Mouse (Mus musculus) heart, embryonic 15.5 days (tissue): ENCODE measurements at regions not wholly inside any gene's neighbourhood (a gene's known extent, or its start where the extent isn't known, plus 50 kb on each side); places are given as distances from the start of the nearest gene placed in this dataset.

ENCODE experiments used
- ATAC-seq: fragments of 200-750 bp; cut with Nextera tagmentation; replicated peaks from 2 replicates; pipeline ENCODE4 v1.8.0; 2017; ENCODE audit warnings: low read depth, moderate TSS enrichment; ENCODE audit not compliant: insufficient number of reproducible peaks, insufficient read depth, low FRiP score
- H3K27ac ChIP-seq: fragments of 300-500 bp; sonication (generic); 2 replicates; pipeline ENCODE4 v1.5.1; 2015; ENCODE audit warnings: mild to moderate bottlenecking, inconsistent platforms
- H3K27me3 ChIP-seq: fragments of 300-500 bp; sonication (generic); 2 replicates; pipeline ENCODE4 v1.6.1; 2015; ENCODE audit warnings: inconsistent platforms
- H3K36me3 ChIP-seq: fragments of 300-500 bp; sonication (generic); 2 replicates; pipeline ENCODE4 v1.6.1; 2015; ENCODE audit warnings: mild to moderate bottlenecking, inconsistent platforms
- H3K4me1 ChIP-seq: fragments of 300-500 bp; sonication (generic); replicated peaks from 2 replicates; pipeline ENCODE4 v1.6.1; 2015; ENCODE audit warnings: inconsistent platforms
- H3K4me2 ChIP-seq: fragments of 300-500 bp; sonication (generic); 2 replicates; pipeline ENCODE4 v1.6.1; 2015; ENCODE audit warnings: inconsistent platforms, mild to moderate bottlenecking, moderate library complexity
- H3K4me3 ChIP-seq: fragments of 300-500 bp; sonication (generic); 2 replicates; pipeline ENCODE4 v1.5.1; 2015; ENCODE audit warnings: mild to moderate bottlenecking, inconsistent platforms
- H3K9ac ChIP-seq: fragments of 300-500 bp; sonication (generic); 2 replicates; pipeline ENCODE4 v1.6.1; 2015; ENCODE audit warnings: mild to moderate bottlenecking, inconsistent platforms
- H3K9me3 ChIP-seq: fragments of 300-500 bp; sonication (generic); replicated peaks from 2 replicates; pipeline ENCODE4 v1.6.1; 2016; ENCODE audit warnings: inconsistent platforms
- WGBS: fragments of 180-500 bp; shearing (Covaris S2); methylation state at CpG from one replicate; pipeline ENCODE4 v1.1.7; 2015; ENCODE audit warnings: mixed read lengths; 5-methylcytosine and 5-hydroxymethylcytosine counted together

GRCm38 (mm10) chr5:148715218-148715991 is 162.8 kb upstream of the Ubl3 start:
- Histone ChIP-seq H3K9me3 (no peaks in the 10 kb centered on the region; the same call in 1 of the 2 replicates), H3K27me3 (no peaks in the 10 kb centered on the region), H3K4me3 (no peak overlapping the region), H3K4me1 (no peaks in the 10 kb centered on the region), H3K27ac (no peak overlapping the region), H3K36me3 (no peaks in the 10 kb centered on the region), H3K9ac (no peak overlapping the region), H3K4me2 (no peak overlapping the region)
- 64% methylated on average over 15 of the region's 15 CpGs for WGBS
- ATAC-seq: no peak

DNA sequence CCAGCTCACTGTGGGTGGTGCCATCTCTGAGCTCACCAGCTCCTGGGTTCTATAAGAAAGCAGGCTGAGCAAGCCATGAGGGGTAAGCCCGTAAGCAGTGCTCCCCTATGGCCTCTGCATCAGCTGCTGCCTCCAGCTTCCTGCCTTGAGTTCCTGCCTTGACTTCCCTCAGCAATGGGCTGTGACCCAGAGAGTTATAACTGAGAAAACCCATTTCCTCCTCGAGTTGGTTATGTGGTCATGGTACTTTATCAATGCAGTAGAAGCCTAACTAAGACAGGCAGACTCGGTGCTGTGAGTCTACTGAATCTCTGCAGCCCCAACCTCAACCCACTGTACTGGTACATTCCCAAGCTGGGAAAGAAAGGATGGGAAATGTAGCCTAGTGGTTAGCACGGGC is 162.2 kb upstream of the Ubl3 start:
- H3K9ac ChIP-seq: no peak overlapping the region
- H3K4me1 ChIP-seq: no peaks in the 10 kb centered on the region
- ATAC-seq: no peak
- 73% methylated on average over 4 of the region's 4 CpGs for WGBS
- H3K27me3 ChIP-seq: no peaks in the 10 kb centered on the region
- no peak overlapping the region for H3K4me2 ChIP-seq
- no peaks in the 10 kb centered on the region; the same call in 1 of the 2 replicates for H3K9me3 ChIP-seq
- no peak overlapping the region for H3K27ac ChIP-seq
- H3K4me3 ChIP-seq: no peak overlapping the region
- H3K36me3 ChIP-seq: no peaks in the 10 kb centered on the region

GRCm38 (mm10) chr5:148713796-148714195 is 161.2 kb upstream of the Ubl3 start:
- Histone ChIP-seq H3K36me3 (no peaks in the 10 kb centered on the region), H3K4me2 (no peak overlapping the region), H3K27me3 (no peaks in the 10 kb centered on the region), H3K4me1 (peaks cover 5% of the 10 kb centered on the region), H3K9ac (no peak overlapping the region), H3K27ac (no peak overlapping the region), H3K4me3 (no peak overlapping the region), H3K9me3 (no peaks in the 10 kb centered on the region; the same call in 1 of the 2 replicates)
- ATAC-seq: no peak
- 82% methylated on average over 5 of the region's 5 CpGs for WGBS

- no peak overlapping the region for H3K4me3 ChIP-seq
- peaks cover 13% of the 10 kb centered on the region for H3K4me1 ChIP-seq
- no peaks in the 10 kb centered on the region for H3K36me3 ChIP-seq
- no peak overlapping the region for H3K9ac ChIP-seq
- H3K27me3 ChIP-seq: no peaks in the 10 kb centered on the region
- H3K27ac ChIP-seq: no peak overlapping the region
- ATAC-seq: no peak
- H3K9me3 ChIP-seq: no peaks in the 10 kb centered on the region
- H3K4me2 ChIP-seq: no peak overlapping the region
Measured at GRCm38 (mm10) chr5:148713039-148713438, 160.4 kb upstream of the Ubl3 start.

DNA sequence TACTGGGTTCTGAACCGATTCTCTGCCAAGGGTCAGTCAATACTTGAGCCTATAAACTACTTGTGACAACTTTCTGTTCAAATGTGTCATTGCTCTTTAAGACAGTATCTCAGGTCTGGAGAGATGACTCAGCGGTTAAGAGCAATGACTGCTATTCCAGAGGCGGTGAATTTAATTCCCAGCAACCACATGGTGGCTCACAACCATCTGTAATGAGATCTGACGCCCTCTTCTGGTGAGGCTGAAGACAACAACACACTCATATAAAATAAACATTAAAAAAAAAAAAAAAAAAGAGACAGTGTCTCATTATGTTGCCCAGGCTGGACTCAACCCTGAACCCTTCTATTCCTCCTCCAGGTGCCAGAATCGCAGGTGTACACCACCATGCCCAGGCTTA is 159.0 kb upstream of the Ubl3 start:
- Histone ChIP-seq H3K9me3 (no peaks in the 10 kb centered on the region), H3K4me2 (no peak overlapping the region), H3K36me3 (no peaks in the 10 kb centered on the region), H3K27ac (no peak overlapping the region), H3K9ac (no peak overlapping the region), H3K4me3 (no peak overlapping the region), H3K4me1 (peaks cover 27% of the 10 kb centered on the region), H3K27me3 (no peaks in the 10 kb centered on the region)
- 75% methylated on average over 5 of the region's 5 CpGs for WGBS
- ATAC-seq: no peak

- H3K4me1 ChIP-seq: peaks cover 27% of the 10 kb centered on the region
Measured at GRCm38 (mm10) chr5:148709111-148709771, 156.7 kb upstream of the Ubl3 start.

GRCm38 (mm10) chr5:148708014-148708741 is 155.6 kb upstream of the Ubl3 start:
- peak overlapping the region; percentile 33; the same call in 1 of the 2 replicates for H3K4me2 ChIP-seq

More at GRCm38 (mm10) chr5:148709111-148709771, 156.7 kb upstream of the Ubl3 start:
- 0 out of 2 replicates have a peak overlapping the region, but pooled peaks have one; percentile 2 for H3K9ac ChIP-seq
- no peaks in the 10 kb centered on the region for H3K9me3 ChIP-seq
- H3K4me3 ChIP-seq: no peak overlapping the region
- 35% methylated on average over 10 of the region's 10 CpGs for WGBS
- H3K36me3 ChIP-seq: no peaks in the 10 kb centered on the region
- peak overlapping the region; percentile 33; the same call in 1 of the 2 replicates for H3K4me2 ChIP-seq
- no peak overlapping the region for H3K27ac ChIP-seq
- no peaks in the 10 kb centered on the region for H3K27me3 ChIP-seq
- ATAC-seq: no peak

GRCm38 (mm10) chr5:148707335-148707734 is 154.7 kb upstream of the Ubl3 start:
- ATAC-seq: no peak
- peaks cover 27% of the 10 kb centered on the region for H3K4me1 ChIP-seq
- WGBS: 50% methylated on average over 12 of the region's 12 CpGs
- no peaks in the 10 kb centered on the region for H3K9me3 ChIP-seq
- H3K27me3 ChIP-seq: no peaks in the 10 kb centered on the region
- H3K9ac ChIP-seq: no peak overlapping the region
- H3K4me3 ChIP-seq: no peak overlapping the region
- H3K4me2 ChIP-seq: peak overlapping the region; percentile 7; the same call in 1 of the 2 replicates
- H3K27ac ChIP-seq: peak overlapping the region; percentile 48; the same call in 1 of the 2 replicates
- no peaks in the 10 kb centered on the region for H3K36me3 ChIP-seq

More at GRCm38 (mm10) chr5:148708014-148708741, 155.6 kb upstream of the Ubl3 start:
- 0 out of 2 replicates have a peak, but pooled peaks have one; percentile 50 for ATAC-seq
- H3K27ac ChIP-seq: peak overlapping the region; percentile 48
- H3K4me3 ChIP-seq: no peak overlapping the region
- 21% methylated on average over 11 of the region's 11 CpGs for WGBS
- H3K4me1 ChIP-seq: peaks cover 27% of the 10 kb centered on the region
- no peak overlapping the region for H3K9ac ChIP-seq
- H3K36me3 ChIP-seq: no peaks in the 10 kb centered on the region
- no peaks in the 10 kb centered on the region for H3K9me3 ChIP-seq
- H3K27me3 ChIP-seq: no peaks in the 10 kb centered on the region

DNA sequence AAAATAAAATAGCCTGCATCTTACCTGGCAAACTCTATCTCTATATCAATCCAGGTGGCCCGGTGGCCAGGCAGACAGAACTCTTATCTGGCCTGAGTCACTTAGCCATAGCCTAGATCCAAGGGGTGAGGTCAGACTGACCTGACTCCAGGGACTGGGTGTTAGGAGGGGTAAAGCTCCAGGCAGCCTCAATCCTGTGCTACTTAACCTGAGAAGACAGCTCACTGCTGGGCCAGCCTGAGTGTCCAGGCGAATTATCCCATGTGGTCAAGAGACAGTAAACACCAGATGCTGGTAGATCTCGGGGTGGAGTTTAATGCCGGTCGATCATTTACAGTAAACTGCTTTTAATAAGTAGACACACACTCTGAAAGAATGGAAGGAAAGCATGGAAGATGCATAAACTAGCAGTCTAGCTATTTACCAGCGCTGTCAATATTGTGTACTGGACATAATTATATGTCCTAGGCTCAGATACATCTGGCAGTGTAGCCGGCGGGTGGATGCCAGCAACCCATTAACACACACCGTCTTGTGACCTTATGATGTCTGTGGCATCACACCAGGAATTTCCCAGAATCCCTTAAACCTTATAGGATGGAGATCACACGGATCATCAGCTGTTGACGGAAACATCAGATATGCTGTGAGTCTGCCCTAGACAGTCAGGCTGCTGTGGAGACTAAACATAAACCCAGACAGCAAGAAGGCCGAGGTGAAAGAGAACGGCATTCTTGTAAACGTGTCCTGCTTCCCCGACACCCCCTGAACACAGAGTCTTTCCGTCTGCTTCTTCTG is 153.9 kb upstream of the Ubl3 start:
- Histone ChIP-seq H3K27me3 (no peaks in the 10 kb centered on the region), H3K9ac (no peak overlapping the region), H3K9me3 (no peaks in the 10 kb centered on the region), H3K4me2 (no peak overlapping the region), H3K27ac (no peak overlapping the region), H3K4me3 (no peak overlapping the region), H3K36me3 (no peaks in the 10 kb centered on the region), H3K4me1 (peaks cover 30% of the 10 kb centered on the region)
- ATAC-seq: no peak
- 72% methylated on average over 16 of the region's 16 CpGs for WGBS

DNA sequence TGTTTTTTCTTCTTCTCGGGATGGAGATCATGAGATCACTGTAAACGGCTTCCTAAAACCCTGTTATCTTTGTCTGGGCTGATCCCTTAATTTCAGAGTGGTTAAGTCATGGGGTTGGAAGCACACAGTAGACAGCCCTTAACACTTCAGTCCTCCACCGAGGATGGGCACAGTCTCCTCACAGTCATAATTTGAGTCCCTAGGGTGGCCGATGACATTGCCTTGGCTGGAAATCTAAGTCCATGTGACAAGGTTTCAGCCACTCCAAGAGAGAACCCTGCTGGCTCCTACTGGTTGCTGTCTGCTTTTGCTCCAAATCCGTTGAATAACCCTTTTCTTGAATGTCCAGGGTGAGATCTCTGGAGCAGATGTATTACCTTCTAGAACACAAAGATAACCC is 152.2 kb upstream of the Ubl3 start:
- no peak overlapping the region for H3K4me3 ChIP-seq
- no peak overlapping the region for H3K4me2 ChIP-seq
- H3K36me3 ChIP-seq: no peaks in the 10 kb centered on the region
- no peaks in the 10 kb centered on the region for H3K27me3 ChIP-seq
- no peak for ATAC-seq
- 31% methylated on average over 5 of the region's 5 CpGs for WGBS
- no peaks in the 10 kb centered on the region for H3K9me3 ChIP-seq
- H3K27ac ChIP-seq: no peak overlapping the region
- peaks cover 30% of the 10 kb centered on the region for H3K4me1 ChIP-seq
- no peak overlapping the region for H3K9ac ChIP-seq
